Mouse (Mus musculus): ENCODE results near the gene Tktl1. TPM values are rescaled to one million over a fixed set of nuclear protein-coding genes. Genes with fewer than 3 reads are reported as not detected.
A peak's percentile ranks its signal among the peaks of the same experiment; 100 is the strongest.

The Tktl1 gene
- polyA plus RNA-seq, 1 experiment from 2014 or later = not detected

- H3K4me3 ChIP-seq (replicated peaks; ENCODE audit: low read depth, low read length) = peak overlapping the region; percentile 50
- WGBS = 23% methylated on average over 31 of the region's 31 CpGs
- ATAC-seq (replicated peaks; ENCODE audit: low FRiP score, low read depth) (peak; percentile 75), DNase-seq (ENCODE audit: low spot score) (no peak)
- H3K4me2 ChIP-seq (ENCODE audit: low read length) = peak overlapping the region; percentile 74
- no peaks in the 10 kb centered on the region for H3K27me3 ChIP-seq (ENCODE audit: insufficient read depth, low read length)
- H3K9ac ChIP-seq (ENCODE audit: low read depth, low read length) = peak overlapping the region; percentile 71
- H3K36me3 ChIP-seq (ENCODE audit: insufficient read depth, low read length) = no peaks in the 10 kb centered on the region
- H3K4me1 ChIP-seq (replicated peaks; ENCODE audit: insufficient read depth, low read length) = peaks cover 3% of the 10 kb centered on the region; the same call in 1 of the 2 replicates
- no peaks in the 10 kb centered on the region for H3K9me3 ChIP-seq (replicated peaks; ENCODE audit: low read length)
- no peak for TF ChIP-seq CTCF (IDR thresholded peaks at IDR 0.05; ENCODE audit: low read depth)
- H3K27ac ChIP-seq = peak overlapping the region; percentile 86
These were observed 78.0 kb downstream of the Tktl1 start for GRCm38 (mm10) chrX:74254888-74255565.

GRCm38 (mm10) chrX:74257746-74258145, 80.7 kb downstream of the Tktl1 start:
- H3K9ac ChIP-seq (ENCODE audit: low read depth, low read length) = no peak overlapping the region
- H3K36me3 ChIP-seq (ENCODE audit: insufficient read depth, low read length) = no peaks in the 10 kb centered on the region
- H3K27me3 ChIP-seq (ENCODE audit: insufficient read depth, low read length) = no peaks in the 10 kb centered on the region
- no peak overlapping the region for H3K4me2 ChIP-seq (ENCODE audit: low read length)
- peaks cover 3% of the 10 kb centered on the region; the same call in 1 of the 2 replicates for H3K4me1 ChIP-seq (replicated peaks; ENCODE audit: insufficient read depth, low read length)
- no peaks in the 10 kb centered on the region for H3K9me3 ChIP-seq (replicated peaks; ENCODE audit: low read length)
- 97% methylated on average over 3 of the region's 3 CpGs for WGBS
- DNase-seq (ENCODE audit: low spot score) = no peak
- ATAC-seq (replicated peaks; ENCODE audit: low FRiP score, low read depth) = no peak
- no peak overlapping the region for H3K27ac ChIP-seq
- no peak overlapping the region for H3K4me3 ChIP-seq (replicated peaks; ENCODE audit: low read depth, low read length)
- TF ChIP-seq CTCF (IDR thresholded peaks at IDR 0.05; ENCODE audit: low read depth) = no peak

Other genes with a start within 250 kb of the Tktl1 start
- 83.0 and 85.6 TPM in 2 replicates for gene Renbp, start 246.4 kb upstream of the Tktl1 start, polyA plus RNA-seq (2015; fragmentation: Nextera tagmentation; extraction: Ambion mirVana)
- gene Hcfc1, start 210.9 kb upstream of the Tktl1 start, polyA plus RNA-seq (2015; fragmentation: Nextera tagmentation; extraction: Ambion mirVana) = 32.1 and 36.1 TPM in 2 replicates
- gene Irak1, start 153.3 kb upstream of the Tktl1 start, polyA plus RNA-seq (2015; fragmentation: Nextera tagmentation; extraction: Ambion mirVana) = 46.4 and 49.2 TPM in 2 replicates
- gene Opn1mw, start 49.8 kb upstream of the Tktl1 start, polyA plus RNA-seq (2015; fragmentation: Nextera tagmentation; extraction: Ambion mirVana) = not detected in 2 replicates
- gene Mecp2, start 41.9 kb upstream of the Tktl1 start, polyA plus RNA-seq (2015; fragmentation: Nextera tagmentation; extraction: Ambion mirVana) = 9.3 and 9.4 TPM in 2 replicates
- not detected in 2 replicates for gene Tex28, start 9.4 kb upstream of the Tktl1 start, polyA plus RNA-seq (2015; fragmentation: Nextera tagmentation; extraction: Ambion mirVana)
- gene Flna, start 72.6 kb downstream of the Tktl1 start, polyA plus RNA-seq (2015; fragmentation: Nextera tagmentation; extraction: Ambion mirVana) = 185 and 206 TPM in 2 replicates
- 19.1 and 20.2 TPM in 2 replicates for gene Emd, start 77.4 kb downstream of the Tktl1 start, polyA plus RNA-seq (2015; fragmentation: Nextera tagmentation; extraction: Ambion mirVana)
- gene Rpl10, start 93.6 kb downstream of the Tktl1 start, polyA plus RNA-seq (2015; fragmentation: Nextera tagmentation; extraction: Ambion mirVana) = 860 and 883 TPM in 2 replicates
- gene Taz, start 104.7 kb downstream of the Tktl1 start, polyA plus RNA-seq (2015; fragmentation: Nextera tagmentation; extraction: Ambion mirVana) = 90.2 and 91.1 TPM in 2 replicates
- gene Dnase1l1, start 105.1 kb downstream of the Tktl1 start, polyA plus RNA-seq (2015; fragmentation: Nextera tagmentation; extraction: Ambion mirVana) = 14.1 and 15.0 TPM in 2 replicates
- gene Atp6ap1, start 119.8 kb downstream of the Tktl1 start, polyA plus RNA-seq (2015; fragmentation: Nextera tagmentation; extraction: Ambion mirVana) = 150 and 169 TPM in 2 replicates
- 95.2 and 111 TPM in 2 replicates for gene Gdi1, start 127.7 kb downstream of the Tktl1 start, polyA plus RNA-seq (2015; fragmentation: Nextera tagmentation; extraction: Ambion mirVana)
- gene Fam50a, start 135.8 kb downstream of the Tktl1 start, polyA plus RNA-seq (2015; fragmentation: Nextera tagmentation; extraction: Ambion mirVana) = 49.6 and 55.2 TPM in 2 replicates
- gene Plxna3, start 151.8 kb downstream of the Tktl1 start, polyA plus RNA-seq (2015; fragmentation: Nextera tagmentation; extraction: Ambion mirVana) = 4.0 and 5.2 TPM in 2 replicates
- gene Lage3, start 176.4 kb downstream of the Tktl1 start, polyA plus RNA-seq (2015; fragmentation: Nextera tagmentation; extraction: Ambion mirVana) = 134 and 138 TPM in 2 replicates
- 65.2 TPM in 2 replicates for gene Ubl4a, start 196.0 kb downstream of the Tktl1 start, polyA plus RNA-seq (2015; fragmentation: Nextera tagmentation; extraction: Ambion mirVana)
- 23.4 and 24.1 TPM in 2 replicates for gene Slc10a3, start 196.1 kb downstream of the Tktl1 start, polyA plus RNA-seq (2015; fragmentation: Nextera tagmentation; extraction: Ambion mirVana)
- 37.0 and 37.1 TPM in 2 replicates for gene Fam3a, start 216.0 kb downstream of the Tktl1 start, polyA plus RNA-seq (2015; fragmentation: Nextera tagmentation; extraction: Ambion mirVana)
- 17.1 and 18.1 TPM in 2 replicates for gene Ikbkg, start 216.0 kb downstream of the Tktl1 start, polyA plus RNA-seq (2015; fragmentation: Nextera tagmentation; extraction: Ambion mirVana)